Mouse (Mus musculus) kidney, postnatal 14 days (tissue): ENCODE data around the gene Ntsr2.
A peak's percentile ranks its signal among the peaks of the same experiment; 100 is the strongest.

Source experiments
- DNase-seq: peaks from one replicate; pipeline ENCODE4 v3.0.0; 2022; ENCODE audit warnings: mixed read lengths

Ntsr2 gene

DNA sequence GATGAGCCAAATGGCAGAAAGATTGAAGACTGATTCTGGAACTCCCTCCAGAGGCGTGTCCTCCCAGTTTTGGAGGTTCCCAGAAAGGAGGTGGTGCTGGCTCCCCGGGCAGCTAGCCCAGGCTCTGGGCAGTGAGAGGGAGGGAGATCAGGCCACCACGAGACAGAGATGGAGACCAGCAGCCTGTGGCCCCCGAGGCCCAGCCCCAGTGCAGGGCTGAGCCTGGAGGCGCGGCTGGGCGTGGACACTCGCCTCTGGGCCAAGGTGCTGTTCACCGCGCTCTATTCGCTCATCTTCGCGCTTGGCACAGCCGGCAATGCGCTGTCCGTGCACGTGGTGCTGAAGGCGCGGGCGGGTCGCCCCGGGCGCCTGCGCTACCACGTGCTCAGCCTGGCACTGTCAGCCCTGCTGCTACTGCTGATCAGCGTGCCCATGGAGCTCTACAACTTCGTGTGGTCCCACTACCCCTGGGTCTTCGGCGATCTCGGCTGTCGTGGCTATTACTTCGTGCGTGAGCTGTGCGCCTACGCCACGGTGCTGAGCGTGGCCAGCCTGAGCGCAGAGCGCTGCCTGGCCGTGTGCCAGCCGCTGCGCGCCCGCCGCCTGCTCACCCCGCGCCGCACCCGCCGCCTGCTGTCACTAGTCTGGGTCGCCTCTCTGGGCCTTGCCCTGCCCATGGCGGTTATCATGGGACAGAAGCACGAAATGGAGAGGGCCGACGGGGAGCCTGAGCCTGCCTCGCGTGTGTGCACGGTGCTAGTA, at the start of gene Ntsr2:
Gene Ntsr2 (plus strand): TSS at position 51 of the 762 bp plus-strand sequence.
- DNase-seq, result peak; percentile 85

GRCm38 (mm10) chr12:16605624-16606023, 47.6 kb upstream of the Ntsr2 start:
- DNase-seq, result no peak

- no peak for DNase-seq
Observed at GRCm38 (mm10) chr12:16610936-16611335, 42.2 kb upstream of the Ntsr2 start, which contains the start of gene Lpin1. Lpin1 (minus strand) TSS chr12:16610966.

GRCm38 (mm10) chr12:16614556-16614955, 38.6 kb upstream of the Ntsr2 start:
- DNase-seq, result no peak

DNA sequence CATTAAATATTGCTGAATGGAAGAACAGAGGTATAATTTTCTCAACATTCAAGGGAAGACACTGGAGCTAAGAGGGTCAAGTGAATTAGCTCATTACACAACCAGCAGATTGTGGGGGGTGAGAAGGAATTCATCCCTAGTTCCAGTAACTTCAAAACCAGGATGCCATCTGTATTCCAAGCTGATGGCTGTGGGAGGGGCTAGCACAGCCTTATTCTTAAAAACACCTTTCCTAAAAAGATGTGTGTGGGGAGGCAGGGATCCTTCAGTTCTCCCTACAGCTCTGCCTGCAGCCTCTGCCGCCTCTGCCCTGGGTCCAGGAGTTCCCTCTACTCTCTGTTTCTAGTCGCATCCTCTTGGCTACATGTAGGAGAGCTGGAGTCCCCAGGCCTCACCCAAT, 37.4 kb upstream of the Ntsr2 start:
- no peak for DNase-seq

GRCm38 (mm10) chr12:16618512-16619274, 34.5 kb upstream of the Ntsr2 start:
- DNase-seq, result peak; percentile 94

- no peak for DNase-seq
Observed at GRCm38 (mm10) chr12:16619453-16619852, 33.7 kb upstream of the Ntsr2 start.

- DNase-seq, result no peak
Observed at GRCm38 (mm10) chr12:16620230-16620629, 33.0 kb upstream of the Ntsr2 start.

DNA sequence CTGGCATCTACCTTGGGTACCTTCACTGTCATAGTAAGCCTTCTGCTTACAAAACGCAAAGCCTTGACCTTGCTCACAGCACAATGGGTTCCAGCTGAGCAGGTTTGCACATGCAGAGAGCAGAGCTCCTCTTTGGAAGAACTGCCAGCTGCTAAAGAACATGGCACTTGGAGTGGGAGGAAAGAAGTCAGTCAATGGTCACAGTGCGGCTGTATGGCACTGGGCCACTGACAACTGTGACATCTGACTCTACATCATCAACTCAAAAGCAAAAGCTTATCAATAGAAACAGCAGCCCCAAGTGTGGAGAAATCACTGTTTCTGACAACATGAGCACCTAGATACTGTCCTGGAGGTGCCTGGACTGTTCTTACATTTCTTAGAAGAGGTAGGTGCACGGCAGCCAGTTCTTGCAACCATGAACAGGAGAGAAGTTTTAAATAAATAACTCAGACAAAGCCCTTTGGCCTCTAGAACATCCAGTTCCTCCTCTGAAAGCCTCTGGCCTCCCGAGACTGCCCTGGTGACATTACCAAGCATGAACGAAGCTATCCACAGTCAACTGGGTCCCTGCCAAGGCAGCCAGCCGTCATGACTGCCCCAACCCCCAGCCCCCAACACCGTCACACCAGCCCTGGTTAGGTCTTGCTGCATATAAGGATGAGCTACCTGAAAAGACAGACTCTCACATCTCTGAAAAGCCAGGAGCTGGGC, 22.9 kb upstream of the Ntsr2 start:
- DNase-seq, result peak; percentile 90

GRCm38 (mm10) chr12:16630866-16631185, 22.4 kb upstream of the Ntsr2 start:
- no peak for DNase-seq

DNA sequence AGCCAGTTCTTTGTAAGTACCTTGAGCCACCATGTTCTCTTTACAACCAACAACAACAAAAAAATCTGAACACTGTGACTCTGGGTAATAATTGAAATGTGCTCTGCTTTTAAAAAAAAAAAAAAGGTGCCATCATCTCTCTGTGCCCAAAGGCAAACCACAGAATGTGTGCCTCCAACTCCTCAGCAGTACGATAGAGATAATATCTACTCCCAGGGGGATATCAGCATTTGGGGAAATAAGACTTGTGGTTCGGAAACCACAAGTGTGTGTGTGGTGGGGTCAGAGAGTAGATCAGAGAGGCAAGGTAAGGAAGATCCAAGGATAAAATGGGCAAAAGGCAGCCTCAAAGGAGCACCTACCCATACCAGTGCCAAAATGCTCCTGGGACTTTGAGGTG, 21.8 kb upstream of the Ntsr2 start:
- no peak for DNase-seq

DNA sequence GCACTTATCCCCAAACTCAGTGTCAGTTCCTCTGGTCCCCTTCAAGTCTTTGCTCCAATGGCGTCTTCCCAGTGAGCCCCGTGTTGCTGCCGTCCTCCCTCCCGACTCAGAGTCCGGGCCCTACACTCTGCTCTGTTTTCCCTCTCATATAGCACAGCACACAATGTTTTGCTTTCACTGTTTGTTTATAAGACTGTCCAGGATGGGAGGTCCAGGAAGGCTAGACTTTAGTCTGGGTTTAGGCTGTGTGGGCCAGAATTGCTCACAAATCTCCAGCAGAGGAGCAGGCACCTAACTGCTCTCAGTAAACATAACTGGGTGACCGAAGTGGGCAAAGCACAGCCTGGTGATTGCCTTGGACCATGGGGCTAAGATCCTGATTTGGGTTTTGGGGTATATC, 19.9 kb upstream of the Ntsr2 start:
- DNase-seq, result no peak

- peak; percentile 64 for DNase-seq
Observed at GRCm38 (mm10) chr12:16634075-16634813, 18.9 kb upstream of the Ntsr2 start.

DNA sequence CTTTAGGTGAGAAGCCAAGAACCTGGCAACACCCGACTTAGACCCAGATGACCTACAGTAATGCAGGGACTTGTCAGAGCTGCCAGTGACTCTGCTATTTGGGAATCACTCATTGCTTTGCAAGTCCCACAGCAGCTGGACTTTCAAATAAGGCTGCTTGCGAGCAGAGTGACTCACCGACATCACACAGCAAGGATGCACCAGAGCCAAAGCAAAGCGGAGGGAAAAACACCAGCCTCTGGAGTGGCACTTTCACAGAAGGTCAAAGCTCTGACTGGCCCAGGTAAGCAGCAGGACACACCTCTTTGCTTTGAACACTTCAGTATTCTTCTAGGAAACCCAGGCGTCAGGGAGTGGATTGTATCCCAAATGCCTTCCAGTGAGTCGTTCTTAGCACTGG, 17.4 kb upstream of the Ntsr2 start:
- no peak for DNase-seq

- DNase-seq, result no peak
Observed at GRCm38 (mm10) chr12:16639078-16639771, 14.0 kb upstream of the Ntsr2 start.

DNA sequence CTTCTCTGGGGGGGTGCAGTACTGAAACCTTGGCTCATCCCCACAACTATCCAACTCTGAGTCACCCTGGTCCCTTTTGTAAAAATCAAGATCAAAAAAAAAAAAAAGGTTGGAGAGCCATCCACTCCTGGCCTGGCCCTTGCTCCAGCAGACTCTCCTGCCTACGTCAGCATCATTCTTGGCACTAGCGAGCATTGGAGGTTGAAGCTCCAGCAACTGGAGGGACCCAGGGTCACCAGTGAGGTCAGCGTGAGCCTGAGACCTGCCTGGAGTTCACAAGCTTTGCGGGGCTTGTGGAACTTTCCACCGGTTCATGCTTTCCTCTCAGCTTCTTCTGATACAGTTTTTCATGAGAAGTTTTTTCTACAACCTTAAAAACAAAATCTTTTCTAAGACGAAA, 13.1 kb upstream of the Ntsr2 start:
- DNase-seq, result no peak

GRCm38 (mm10) chr12:16642000-16642399, 11.2 kb upstream of the Ntsr2 start:
- DNase-seq, result no peak

DNA sequence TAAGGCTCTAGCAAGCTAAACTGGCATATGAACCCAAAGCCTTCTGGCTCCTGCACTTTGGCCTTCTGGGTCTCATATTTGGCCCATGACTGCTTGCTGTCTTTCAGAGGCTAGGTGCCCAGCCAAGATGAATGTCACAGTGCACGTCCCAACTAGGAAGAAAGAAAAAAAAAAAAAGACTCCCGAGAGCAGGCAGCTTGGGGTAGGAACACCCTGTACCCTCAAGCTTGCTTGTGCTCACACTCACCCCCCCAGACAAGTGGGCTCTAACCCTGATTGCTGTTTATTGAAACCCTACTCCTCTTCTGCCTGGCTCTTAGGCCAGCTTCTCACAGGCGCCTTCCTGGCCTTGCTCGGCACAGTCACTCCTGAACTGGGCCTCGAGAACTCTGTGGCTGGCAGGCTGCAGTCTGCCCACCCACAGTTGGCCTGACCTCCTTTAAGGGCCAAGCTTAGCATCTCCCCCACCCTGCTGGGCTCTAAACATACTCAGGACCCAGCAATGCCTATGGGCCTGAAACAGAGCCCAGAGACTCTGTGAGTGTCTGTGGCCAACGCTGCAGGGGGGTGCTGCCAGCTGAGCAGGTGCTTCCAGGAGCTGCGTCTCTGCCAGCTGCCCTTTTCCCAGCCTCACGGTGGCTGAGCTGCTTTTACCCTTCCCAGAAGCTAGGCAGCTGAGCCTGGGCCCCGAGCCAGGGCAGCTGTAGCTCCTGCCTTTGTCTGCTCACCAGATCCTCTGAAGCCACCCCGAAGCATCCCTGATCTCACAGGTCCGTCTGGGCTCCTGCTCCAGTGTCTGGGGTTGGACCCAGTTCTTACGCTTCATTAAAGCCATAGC, 9.5 kb upstream of the Ntsr2 start:
- DNase-seq, result no peak

DNA sequence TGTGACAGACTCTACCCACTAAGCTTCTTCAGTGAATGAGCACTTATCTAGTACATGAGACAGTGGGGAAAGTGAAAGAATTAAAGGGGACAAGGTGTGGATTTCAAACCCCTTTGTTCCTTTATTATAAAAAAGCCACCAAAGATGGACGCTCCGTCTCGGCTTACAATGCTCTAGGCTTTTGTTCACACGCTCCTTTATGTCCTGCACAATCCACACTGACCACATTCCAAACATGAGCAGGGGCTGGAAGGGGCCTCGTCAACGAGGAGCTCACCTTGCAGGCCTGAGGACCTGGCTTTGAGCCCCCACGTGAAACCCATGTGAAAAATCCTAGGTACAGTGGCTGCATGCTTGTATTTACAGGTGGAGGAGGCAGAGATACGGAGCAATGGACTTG, 8.5 kb upstream of the Ntsr2 start:
- DNase-seq, result no peak

GRCm38 (mm10) chr12:16646780-16647409, 6.3 kb upstream of the Ntsr2 start:
- no peak for DNase-seq

GRCm38 (mm10) chr12:16648273-16648672, 4.9 kb upstream of the Ntsr2 start:
- no peak for DNase-seq
